Mouse (Mus musculus) kidney, embryonic 14.5 days (tissue): ENCODE results near the gene Cmip. TPM values are rescaled to one million over a fixed set of nuclear protein-coding genes. Genes with fewer than 3 reads are reported as not detected.
"Not testable (repeated sequence)": the region's sequence is repeated elsewhere in the genome, so short reads cannot be mapped to it uniquely, and the experiment has no call there.

Experiments
- ATAC-seq: fragments of 200-750 bp; cut with Nextera tagmentation; 2 replicates; pipeline ENCODE4 v1.8.0; 2017; ENCODE audit warnings: moderate number of reproducible peaks, mild to moderate bottlenecking, moderate TSS enrichment, moderate library complexity; ENCODE audit not compliant: low FRiP score, low TSS enrichment
- H3K27ac ChIP-seq: fragments of 300-500 bp; sonication (generic); 2 replicates; pipeline ENCODE4 v1.5.1; 2014; ENCODE audit warnings: low read depth, mild to moderate bottlenecking, low read length, moderate library complexity, mixed read lengths
- H3K27me3 ChIP-seq: fragments of 300-500 bp; sonication (generic); 2 replicates; pipeline ENCODE4 v1.6.1; 2014; ENCODE audit warnings: mild to moderate bottlenecking, low read length; ENCODE audit not compliant: control insufficient read depth, insufficient read depth
- H3K36me3 ChIP-seq: fragments of 300-500 bp; sonication (generic); 2 replicates; pipeline ENCODE4 v1.6.1; 2014; ENCODE audit warnings: low read length, mixed read lengths; ENCODE audit not compliant: control insufficient read depth, insufficient read depth
- H3K4me1 ChIP-seq: fragments of 300-500 bp; sonication (generic); 2 replicates; pipeline ENCODE4 v1.6.1; 2014; ENCODE audit warnings: low read length, mixed read lengths; ENCODE audit not compliant: control insufficient read depth, insufficient read depth
- H3K4me2 ChIP-seq: fragments of 300-500 bp; sonication (generic); replicated peaks from 2 replicates; pipeline ENCODE4 v1.6.1; 2014; ENCODE audit warnings: low read depth, mild to moderate bottlenecking, low read length
- H3K4me3 ChIP-seq: fragments of 300-500 bp; sonication (generic); 2 replicates; pipeline ENCODE4 v1.5.1; 2014; ENCODE audit warnings: mild to moderate bottlenecking, low read length
- H3K9ac ChIP-seq: fragments of 300-500 bp; sonication (generic); 2 replicates; pipeline ENCODE4 v1.6.1; 2014; ENCODE audit warnings: low read depth, mild to moderate bottlenecking, low read length, moderate library complexity
- H3K9me3 ChIP-seq: fragments of 300-500 bp; sonication (generic); 2 replicates; pipeline ENCODE4 v1.6.1; 2016; ENCODE audit warnings: low read length; ENCODE audit not compliant: control insufficient read depth
- WGBS: fragments of 180-500 bp; shearing (Covaris S2); extraction: QIAGEN DNeasy Blood & Tissue Kit; methylation state at CpG from one replicate; pipeline ENCODE4 v1.1.7; 2014; 5-methylcytosine and 5-hydroxymethylcytosine counted together
- polyA plus RNA-seq: library from polyadenylated mRNA; unstranded; fragments of >200 nt; fragmentation: Nextera tagmentation; extraction: Ambion mirVana; gene quantifications from 2 replicates; pipeline ENCODE4 v1.2.1, GENCODE M21; 2014

Gene Cmip
- polyA plus RNA-seq, 1 experiment from 2014 or later, result 22.9 TPM

- WGBS, result 81% methylated on average over 8 of the region's 8 CpGs
These were observed 171.0 kb downstream of the Cmip start for GRCm38 (mm10) chr8:117427816-117428215.

DNA sequence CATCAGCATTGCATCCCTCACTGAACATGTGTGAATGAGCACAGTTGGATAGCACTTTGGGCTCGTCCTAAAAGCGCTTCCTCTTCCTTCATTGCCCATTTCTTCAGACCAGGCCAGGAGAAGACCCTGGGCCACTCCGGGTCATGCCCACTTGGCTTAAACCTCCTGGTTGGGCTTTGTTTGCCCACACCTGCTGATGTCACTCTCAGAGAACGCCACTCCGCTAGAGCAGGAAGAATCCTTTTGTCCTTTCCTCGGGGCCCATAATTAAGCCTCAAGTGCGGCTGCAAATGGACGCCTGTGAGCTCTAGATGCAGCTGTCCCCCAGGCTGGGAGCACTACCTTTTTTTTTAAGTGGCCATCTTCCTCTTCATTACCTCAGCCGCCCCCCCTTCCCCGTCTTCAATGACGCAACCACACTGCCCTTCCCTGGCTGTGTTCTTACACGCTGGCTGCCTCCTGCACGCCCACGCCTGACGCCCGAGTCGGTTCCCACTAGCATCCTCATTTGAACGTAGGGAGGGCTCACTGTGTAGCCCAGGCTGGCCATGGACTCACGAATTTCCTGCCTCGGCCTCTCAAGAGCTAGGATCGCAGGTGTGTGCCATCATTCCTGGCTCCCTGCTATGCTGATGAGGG is 171.8 kb downstream of the Cmip start:
- WGBS, result 74% methylated on average over 21 of the region's 21 CpGs
- Histone ChIP-seq H3K27me3 (no peaks in the 10 kb centered on the region), H3K9me3 (no peaks in the 10 kb centered on the region), H3K4me1 (no peaks in the 10 kb centered on the region), H3K27ac (no peak overlapping the region), H3K4me3 (no peak overlapping the region), H3K9ac (no peak overlapping the region), H3K4me2 (no peak overlapping the region), H3K36me3 (peaks cover 56% of the 10 kb centered on the region)
- no peak for ATAC-seq

More at GRCm38 (mm10) chr8:117427816-117428215, 171.0 kb downstream of the Cmip start:
- not testable (repeated sequence) for H3K27ac ChIP-seq, H3K4me2 ChIP-seq, H3K4me1 ChIP-seq, ATAC-seq, H3K4me3 ChIP-seq, H3K9me3 ChIP-seq, H3K27me3 ChIP-seq, H3K9ac ChIP-seq
- peaks cover 64% of the 10 kb centered on the region for H3K36me3 ChIP-seq

GRCm38 (mm10) chr8:117430624-117431023 is 173.8 kb downstream of the Cmip start:
- no peaks in the 10 kb centered on the region for H3K27me3 ChIP-seq
- no peaks in the 10 kb centered on the region for H3K9me3 ChIP-seq
- no peak for ATAC-seq
- peaks cover 52% of the 10 kb centered on the region for H3K36me3 ChIP-seq
- H3K4me3 ChIP-seq, result no peak overlapping the region
- H3K27ac ChIP-seq, result no peak overlapping the region
- no peak overlapping the region for H3K9ac ChIP-seq
- 81% methylated on average over 4 of the region's 4 CpGs for WGBS
- no peak overlapping the region for H3K4me2 ChIP-seq
- H3K4me1 ChIP-seq, result no peaks in the 10 kb centered on the region

DNA sequence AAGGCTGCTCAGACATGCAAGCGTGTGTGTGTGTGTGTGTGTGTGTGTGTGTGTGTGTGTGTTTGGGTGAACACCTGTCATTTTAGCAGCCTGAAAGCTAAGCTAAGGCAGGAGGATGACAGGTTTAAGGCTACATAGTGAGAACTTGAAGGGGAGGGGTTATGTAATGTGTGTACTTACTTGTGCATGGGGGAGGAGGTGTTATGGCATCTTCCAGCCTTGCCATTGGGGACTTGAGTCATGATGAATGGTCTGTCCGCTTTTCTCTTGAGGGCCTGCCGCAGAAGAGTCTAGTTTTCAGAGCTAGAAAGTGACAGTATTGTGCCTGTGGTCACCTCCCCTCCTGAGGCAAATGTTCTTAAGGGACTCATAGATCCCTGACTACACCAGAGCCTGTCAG is 174.7 kb downstream of the Cmip start:
- Histone ChIP-seq H3K4me2 (no peak overlapping the region), H3K36me3 (peaks cover 49% of the 10 kb centered on the region), H3K4me1 (no peaks in the 10 kb centered on the region), H3K4me3 (no peak overlapping the region), H3K27ac (no peak overlapping the region), H3K9ac (no peak overlapping the region), H3K27me3 (no peaks in the 10 kb centered on the region), H3K9me3 (no peaks in the 10 kb centered on the region)
- WGBS, result 70% methylated on average over 3 of the region's 3 CpGs
- no peak for ATAC-seq

GRCm38 (mm10) chr8:117432111-117432510 is 175.2 kb downstream of the Cmip start:
- 86% methylated on average over 8 of the region's 8 CpGs for WGBS
- no peaks in the 10 kb centered on the region for H3K27me3 ChIP-seq
- no peaks in the 10 kb centered on the region for H3K4me1 ChIP-seq
- H3K9me3 ChIP-seq, result no peaks in the 10 kb centered on the region
- no peak overlapping the region for H3K4me3 ChIP-seq
- no peak overlapping the region for H3K4me2 ChIP-seq
- peaks cover 52% of the 10 kb centered on the region for H3K36me3 ChIP-seq
- no peak overlapping the region for H3K9ac ChIP-seq
- H3K27ac ChIP-seq, result no peak overlapping the region
- ATAC-seq, result no peak

DNA sequence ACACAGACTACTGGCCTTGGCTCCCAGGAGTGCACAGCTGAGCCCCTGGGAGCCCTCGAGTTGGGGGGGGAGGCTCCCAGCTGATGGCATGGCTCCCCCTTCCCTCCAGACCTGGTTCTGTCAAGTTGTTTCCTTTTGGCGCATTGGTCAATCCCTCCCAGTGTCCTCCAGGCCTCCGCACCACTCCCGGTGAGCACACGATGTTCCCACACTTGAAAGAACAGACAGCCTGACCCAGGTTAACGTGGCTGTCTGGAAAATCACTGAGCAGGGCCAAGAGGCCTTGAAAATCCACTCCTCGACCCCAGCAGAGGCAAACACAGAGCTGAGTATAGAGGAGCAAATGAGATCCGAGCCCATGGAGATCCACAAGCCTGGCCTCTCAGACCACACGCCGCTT is 177.1 kb downstream of the Cmip start:
- H3K4me2 ChIP-seq, result no peak overlapping the region
- H3K9me3 ChIP-seq, result no peaks in the 10 kb centered on the region
- ATAC-seq, result no peak
- no peak overlapping the region for H3K27ac ChIP-seq
- no peak overlapping the region for H3K4me3 ChIP-seq
- peaks cover 57% of the 10 kb centered on the region for H3K36me3 ChIP-seq
- H3K9ac ChIP-seq, result no peak overlapping the region
- 83% methylated on average over 10 of the region's 10 CpGs for WGBS
- H3K27me3 ChIP-seq, result no peaks in the 10 kb centered on the region
- H3K4me1 ChIP-seq, result no peaks in the 10 kb centered on the region

- ATAC-seq, result no peak
- Histone ChIP-seq H3K9me3 (no peaks in the 10 kb centered on the region), H3K4me1 (no peaks in the 10 kb centered on the region), H3K27ac (no peak overlapping the region), H3K36me3 (peaks cover 37% of the 10 kb centered on the region), H3K27me3 (no peaks in the 10 kb centered on the region), H3K4me3 (no peak overlapping the region), H3K9ac (no peak overlapping the region), H3K4me2 (no peak overlapping the region)
- 96% methylated on average over 15 of the region's 15 CpGs for WGBS
These were observed 179.9 kb downstream of the Cmip start for GRCm38 (mm10) chr8:117436786-117437185.

DNA sequence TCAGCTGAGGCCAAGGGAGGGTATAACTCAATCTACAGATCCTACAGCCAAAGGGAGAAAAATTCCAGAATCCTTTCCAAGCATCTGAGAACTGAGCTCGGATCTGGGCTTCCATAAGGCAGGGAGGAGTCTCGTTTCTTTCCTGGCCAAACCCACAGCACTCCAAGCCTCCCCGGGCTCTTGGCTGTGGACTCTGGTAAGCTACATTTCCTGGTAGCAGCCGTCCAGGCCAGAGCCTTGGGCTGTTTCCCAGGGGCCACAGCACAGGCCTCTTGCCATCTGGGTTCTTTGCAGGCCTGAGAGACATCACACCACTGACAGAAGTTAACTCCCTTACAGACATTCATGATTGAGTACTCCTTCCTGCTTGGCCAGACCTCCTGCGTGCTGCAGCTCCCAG is 180.8 kb downstream of the Cmip start:
- WGBS, result 55% methylated on average over 5 of the region's 5 CpGs
- H3K27ac ChIP-seq, result no peak overlapping the region
- H3K9me3 ChIP-seq, result no peaks in the 10 kb centered on the region
- peaks cover 32% of the 10 kb centered on the region for H3K36me3 ChIP-seq
- H3K4me2 ChIP-seq, result no peak overlapping the region
- no peak overlapping the region for H3K4me3 ChIP-seq
- H3K9ac ChIP-seq, result no peak overlapping the region
- no peaks in the 10 kb centered on the region for H3K27me3 ChIP-seq
- no peak for ATAC-seq
- no peaks in the 10 kb centered on the region for H3K4me1 ChIP-seq

DNA sequence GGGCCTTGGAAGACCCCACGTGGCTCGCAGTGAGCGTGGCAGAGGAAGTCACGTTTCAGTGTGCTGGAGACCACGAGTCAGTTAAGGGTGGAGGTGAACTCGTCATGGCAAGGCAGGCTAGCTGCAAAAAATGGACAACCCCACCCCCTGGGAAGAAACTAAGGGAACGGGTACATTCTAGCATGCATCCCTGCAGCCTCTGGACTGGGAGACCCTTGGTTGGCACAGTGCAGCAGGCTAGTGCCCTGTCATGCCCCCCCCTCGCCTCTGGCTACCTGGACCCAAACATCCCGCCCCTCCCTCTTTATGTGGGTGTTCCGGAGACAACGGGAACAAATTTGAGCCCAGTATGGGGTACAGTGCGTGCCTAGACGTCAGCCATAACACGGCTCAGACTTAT is 183.5 kb downstream of the Cmip start:
- WGBS, result 89% methylated on average over 14 of the region's 14 CpGs
- Histone ChIP-seq H3K9ac (no peak overlapping the region), H3K27ac (no peak overlapping the region), H3K4me1 (no peaks in the 10 kb centered on the region), H3K4me3 (no peak overlapping the region), H3K36me3 (peaks cover 35% of the 10 kb centered on the region), H3K27me3 (no peaks in the 10 kb centered on the region), H3K4me2 (no peak overlapping the region), H3K9me3 (no peaks in the 10 kb centered on the region)
- no peak for ATAC-seq
